Mouse (Mus musculus) activated CD4-positive, CD25-positive, alpha-beta regulatory T cell (primary cell): ENCODE results near the gene 5430403G16Rik. TPM values are rescaled to one million over a fixed set of nuclear protein-coding genes. Genes with fewer than 3 reads are reported as not detected.

Experiments used
- polyA plus RNA-seq, 2 experiments: library from polyadenylated mRNA; unstranded; fragments of 100-300 nt; shearing (Covaris generic); gene quantifications; one replicate each; pipeline ENCODE4 v1.2.1; 2017

The 5430403G16Rik gene
- polyA plus RNA-seq = 1 to 10 TPM; 5.8 to 6.2 TPM

DNA sequence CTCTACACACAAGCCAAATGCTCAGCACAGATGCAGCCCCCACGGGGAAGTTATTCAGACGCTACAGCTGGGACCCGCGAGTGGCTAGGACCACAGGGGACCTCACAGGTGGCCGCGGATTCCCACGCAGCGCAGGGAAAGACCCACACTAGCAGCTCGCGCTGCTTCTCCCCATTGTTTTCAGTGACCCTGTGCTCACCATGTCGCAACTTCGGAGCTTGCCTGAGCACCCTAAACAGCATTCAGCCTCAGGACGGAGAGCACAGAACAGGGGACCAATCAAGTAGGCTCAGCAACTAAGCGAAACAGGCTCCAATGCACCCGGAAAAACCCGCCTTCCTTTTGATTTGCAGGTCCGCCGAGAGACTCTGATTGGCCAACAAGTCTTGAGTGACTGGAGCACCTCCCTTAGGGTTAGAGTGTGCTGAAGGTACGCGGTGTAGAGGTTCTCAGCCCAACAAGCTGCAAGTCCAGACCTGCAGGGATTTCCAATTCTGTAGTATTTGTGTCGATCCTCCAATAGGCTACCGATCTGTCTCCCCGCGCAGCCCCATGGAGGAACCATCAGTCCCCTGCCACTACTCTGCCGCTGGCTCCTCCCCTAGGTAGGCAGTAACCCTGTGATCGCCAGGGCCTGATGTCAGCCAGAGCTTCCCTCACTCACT lies at the start of gene 5430403G16Rik:
TSS of gene 5430403G16Rik (minus strand) at position 505 of the 665 bp plus-strand sequence.

Other genes starting within 250 kb of the 5430403G16Rik start
- 100 to 1,000 TPM in 1 of 2 experiments, 10 to 100 TPM in 1; 65.1 to 108 TPM for gene Crlf2, start 132.0 kb downstream of the 5430403G16Rik start, polyA plus RNA-seq
- 10 to 100 TPM; 17.1 to 17.3 TPM for gene 4930522L14Rik, start 60.8 kb upstream of the 5430403G16Rik start, polyA plus RNA-seq
- 10 to 100 TPM; 15.2 to 19.7 TPM for gene Gm15446, start 232.4 kb upstream of the 5430403G16Rik start, polyA plus RNA-seq